Mouse (Mus musculus) monocyte, adult 2 months (primary cell): ENCODE data around the gene Abcf2.
"Not testable (repeated sequence)": the region's sequence is repeated elsewhere in the genome, so short reads cannot be mapped to it uniquely, and the experiment has no call there.

Source experiments
- DNase-seq, 2 experiments: peaks; one replicate each; pipeline ENCODE4 v3.0.0; 2022; ENCODE audit warnings: low spot score in 2 of 2, low read depth in 1 of 2

The Abcf2 gene

DNA sequence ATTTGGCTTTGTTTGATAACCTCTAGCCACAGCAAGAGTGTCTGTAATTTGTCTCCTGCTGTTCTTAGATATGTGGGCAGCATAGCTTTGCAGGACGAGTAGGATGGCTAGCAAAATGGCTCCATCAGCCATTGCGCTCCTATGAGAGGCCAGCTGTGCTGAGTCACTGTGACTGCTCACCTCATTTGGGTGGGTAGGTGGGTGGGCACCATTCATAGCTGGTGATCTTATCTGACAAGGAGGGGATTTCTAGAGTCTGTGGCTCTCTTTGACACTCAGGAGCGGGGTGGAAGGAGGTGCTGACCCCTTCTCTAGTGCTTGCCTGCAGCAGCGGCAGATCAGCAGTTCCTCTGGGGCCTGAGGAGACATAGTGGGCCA is 9.9 kb upstream of the Abcf2 start:
- DNase-seq: no peak

DNA sequence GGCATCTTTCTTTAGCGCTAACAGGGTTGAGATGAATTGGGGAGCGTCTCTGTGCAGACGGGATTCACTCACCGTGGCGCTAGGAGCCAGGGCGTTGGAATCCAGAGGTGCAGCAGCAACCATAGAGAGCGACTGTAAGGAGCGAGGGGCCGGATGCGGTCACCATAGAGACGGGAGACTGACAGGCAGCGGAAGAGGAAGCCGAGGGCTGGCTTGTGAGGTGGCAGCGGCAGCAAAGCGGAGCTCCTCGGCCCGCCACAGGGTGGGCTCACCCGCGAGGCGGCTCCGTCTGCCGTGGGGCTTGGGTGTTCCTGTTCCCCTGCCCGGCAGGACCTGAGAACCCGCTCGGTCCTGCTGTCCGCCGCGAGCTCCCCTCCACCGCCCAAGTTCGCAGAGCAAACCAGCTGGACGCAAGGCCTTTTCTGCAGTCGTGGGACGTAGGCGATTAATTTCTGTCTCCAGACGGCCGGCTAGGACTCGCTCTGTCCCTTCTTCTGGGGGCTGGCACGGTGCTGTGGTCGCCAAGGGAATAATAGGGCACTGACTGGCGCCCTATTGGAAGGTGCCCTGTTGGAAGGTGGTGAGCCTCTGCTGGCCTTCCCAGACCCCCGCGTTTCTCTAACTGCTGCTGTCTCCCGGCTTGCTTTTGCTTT is 9.4 kb upstream of the Abcf2 start, which contains the start of gene Chpf2:
Gene Chpf2, plus strand, starts transcription at position 195 of the 653 bp plus-strand sequence.
- peak in 1 of 2 experiments; percentile 53 for DNase-seq

DNA sequence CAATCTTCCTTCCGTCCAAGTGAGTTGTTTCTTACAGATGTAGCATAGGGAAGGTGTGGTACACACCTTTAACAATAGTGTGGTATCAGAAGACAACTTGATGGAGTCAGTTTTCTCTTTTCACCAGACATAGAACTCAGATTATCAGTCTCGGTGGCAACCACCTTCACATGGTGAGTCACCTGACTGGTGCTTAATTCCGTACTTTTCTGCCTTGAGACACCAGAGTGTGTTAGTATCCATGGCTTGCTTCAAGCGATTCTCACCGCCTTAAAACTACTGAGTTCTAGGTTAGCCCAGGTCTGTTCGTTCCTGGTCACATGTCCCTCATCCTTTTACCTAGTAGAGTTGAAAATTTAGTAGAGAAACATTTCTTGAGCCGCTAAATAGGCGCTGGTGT is 8.8 kb upstream of the Abcf2 start:
- DNase-seq: no peak

DNA sequence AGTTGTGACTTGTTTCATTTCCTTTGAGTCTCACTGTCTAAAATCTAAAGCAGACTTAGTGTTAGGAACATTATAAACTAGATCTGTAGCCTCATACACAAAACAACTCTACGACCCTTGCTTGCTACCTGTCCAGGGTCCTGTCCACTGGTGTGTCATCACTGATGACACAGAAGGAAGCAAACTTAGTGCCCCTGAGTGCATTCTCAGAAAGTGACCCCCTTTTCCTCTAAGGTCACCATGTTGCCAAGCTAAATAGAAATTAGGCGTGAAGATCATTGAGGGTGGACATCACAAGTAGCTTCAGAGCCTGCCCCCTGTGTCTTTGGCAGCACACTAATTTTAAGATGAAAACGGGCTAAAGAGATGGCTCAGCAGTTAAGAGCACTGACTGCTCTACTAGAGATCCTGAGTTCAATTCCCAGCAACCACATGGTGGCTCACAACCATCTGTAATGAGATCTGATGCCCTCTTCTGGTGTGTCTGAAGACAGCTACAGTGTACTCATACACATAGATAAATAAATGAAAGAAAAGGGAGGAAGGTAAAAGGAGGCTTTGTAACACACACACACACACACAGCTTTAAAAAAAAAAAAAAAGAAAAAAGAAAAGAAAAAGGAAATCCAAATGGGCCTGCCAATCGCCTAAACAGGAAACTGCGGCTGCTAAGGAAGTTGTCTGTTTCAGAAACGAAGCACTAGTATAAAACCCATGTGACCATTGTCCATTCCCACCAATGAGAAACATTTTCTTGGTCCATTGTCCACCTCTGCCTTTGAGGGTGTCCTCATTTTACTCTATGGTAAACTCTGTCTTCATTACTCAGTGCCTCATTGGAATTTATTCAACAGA is 1.1 kb upstream of the Abcf2 start:
- no peak for DNase-seq

DNA sequence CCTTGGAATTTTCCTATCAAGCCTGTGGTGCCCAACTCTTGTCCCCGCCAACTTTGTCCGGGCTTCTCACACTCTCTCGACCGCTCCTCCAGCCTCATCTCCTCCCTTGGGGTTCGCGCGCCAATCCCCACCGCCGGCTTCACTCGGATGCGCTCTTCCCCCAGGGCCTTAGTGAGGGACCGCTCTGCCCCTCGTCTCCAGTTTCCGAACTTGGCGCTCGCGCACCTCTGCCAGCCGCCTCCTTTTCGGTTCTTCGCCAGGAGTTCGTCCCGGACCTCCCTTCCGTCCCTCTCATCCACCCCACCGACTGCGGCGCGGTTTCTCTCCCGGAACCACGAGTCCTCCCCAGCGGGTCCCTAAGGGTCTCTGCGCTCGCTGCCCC is 475 bp downstream of the Abcf2 start:
- no peak for DNase-seq

DNA sequence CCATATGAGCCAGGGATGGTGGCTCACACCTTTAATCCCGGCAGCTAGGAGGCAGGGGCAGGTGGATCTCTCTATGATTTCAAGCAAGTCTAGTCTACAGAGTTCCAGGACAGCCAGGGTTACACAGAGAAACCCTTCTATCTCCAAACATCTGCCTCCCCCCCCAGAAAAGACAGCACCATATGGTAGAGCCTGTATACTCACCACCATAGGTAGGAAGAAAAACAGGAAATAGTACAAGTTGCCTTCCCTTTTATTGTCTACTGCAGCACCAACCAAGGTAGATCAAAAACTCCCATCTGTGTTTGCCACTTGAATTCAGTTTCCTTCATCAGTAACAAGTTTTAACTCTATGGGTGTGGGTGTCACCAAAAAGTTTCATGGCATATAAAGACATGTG is 1.3 kb downstream of the Abcf2 start:
- no peak for DNase-seq

DNA sequence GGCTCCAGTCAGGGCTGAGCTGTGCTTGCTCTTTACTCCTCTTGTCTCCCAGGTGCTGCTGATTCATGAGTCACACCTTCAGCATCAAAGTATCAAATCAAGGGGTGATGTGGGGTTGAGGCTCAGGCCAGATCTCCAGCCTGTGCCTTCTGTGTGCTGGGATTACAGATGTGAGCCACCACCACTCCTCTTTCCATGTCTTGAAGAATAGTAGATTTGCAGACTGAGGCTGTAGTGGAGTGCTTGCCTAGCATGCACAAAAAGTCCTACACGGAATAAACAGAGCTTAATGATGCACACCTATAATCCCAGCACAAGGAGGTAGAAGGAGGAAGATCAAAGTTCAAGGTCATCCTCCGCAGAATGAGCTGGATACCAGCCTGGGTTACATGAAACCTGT is 20.6 kb downstream of the Abcf2 start, which contains the start of gene 4931409K22Rik:
Gene 4931409K22Rik, minus strand, starts transcription at position 101 of the 400 bp plus-strand sequence.
- no peak for DNase-seq

DNA sequence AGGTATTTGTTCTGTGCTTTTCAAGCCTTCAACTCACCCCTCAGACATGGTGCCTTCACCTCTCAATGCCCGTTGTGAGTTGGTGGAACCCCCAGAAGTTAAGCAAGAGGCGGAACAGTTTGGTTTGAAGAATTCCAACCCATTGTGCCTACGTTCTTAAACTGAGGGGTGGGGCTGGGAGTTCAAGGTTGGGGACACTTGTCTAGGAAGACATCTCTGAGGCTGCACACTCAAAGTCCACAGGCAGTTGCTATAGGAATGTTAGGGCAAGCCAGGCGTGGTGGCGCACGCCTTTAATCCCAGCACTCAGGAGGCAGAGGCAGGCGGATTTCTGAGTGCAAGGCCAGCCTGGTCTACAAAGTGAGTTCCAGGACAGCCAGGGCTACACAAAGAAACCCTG is 21.9 kb downstream of the Abcf2 start:
- not testable (repeated sequence) for DNase-seq

DNA sequence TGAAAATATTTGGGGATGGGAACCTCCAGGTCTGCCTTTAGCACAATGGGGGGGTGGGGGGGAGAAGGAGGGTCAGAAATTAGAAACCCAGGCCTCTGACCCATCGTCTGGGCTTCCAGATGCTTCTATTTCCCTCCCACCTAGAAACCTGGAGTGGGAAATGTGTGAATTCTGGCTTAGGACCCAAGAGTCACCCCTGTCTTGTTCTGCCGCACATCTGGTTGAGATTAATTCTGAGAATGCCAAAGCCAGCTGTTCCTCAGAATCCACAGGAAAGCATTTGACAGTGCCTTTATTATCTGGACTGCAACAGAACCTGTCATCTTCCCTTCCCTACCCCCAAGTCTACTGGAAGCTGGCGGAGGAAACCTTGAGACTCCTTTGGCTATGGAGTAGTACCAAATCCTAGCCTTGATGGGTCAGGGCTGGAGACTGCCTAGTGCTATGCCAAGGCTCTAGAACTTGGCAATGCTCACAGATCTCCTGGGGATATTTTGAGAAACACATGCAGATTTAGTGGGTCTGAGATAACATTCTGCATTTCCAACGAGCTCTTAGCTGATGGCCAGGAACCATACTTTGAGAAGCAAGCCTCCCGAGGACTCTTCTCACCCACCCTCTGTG is 23.5 kb downstream of the Abcf2 start:
- DNase-seq: no peak

DNA sequence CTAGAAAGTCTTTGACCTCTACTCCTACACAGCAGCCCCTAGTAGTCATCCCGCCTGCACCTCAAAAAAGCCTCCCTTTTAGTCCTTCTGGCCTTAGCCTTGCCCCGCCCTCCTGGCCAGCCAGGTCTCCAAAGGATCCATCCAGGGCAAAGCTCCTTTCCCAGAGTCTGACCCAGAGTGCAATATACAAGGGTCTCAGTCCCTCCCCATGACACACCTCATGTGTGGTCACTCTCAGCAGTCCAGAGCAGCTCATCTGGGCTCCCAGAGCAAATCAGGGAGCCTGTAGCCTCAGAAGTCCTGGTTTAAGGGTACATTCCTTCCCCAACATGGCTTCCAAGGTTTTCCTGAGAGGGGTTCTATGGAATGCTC is 26.0 kb downstream of the Abcf2 start:
- DNase-seq: no peak

DNA sequence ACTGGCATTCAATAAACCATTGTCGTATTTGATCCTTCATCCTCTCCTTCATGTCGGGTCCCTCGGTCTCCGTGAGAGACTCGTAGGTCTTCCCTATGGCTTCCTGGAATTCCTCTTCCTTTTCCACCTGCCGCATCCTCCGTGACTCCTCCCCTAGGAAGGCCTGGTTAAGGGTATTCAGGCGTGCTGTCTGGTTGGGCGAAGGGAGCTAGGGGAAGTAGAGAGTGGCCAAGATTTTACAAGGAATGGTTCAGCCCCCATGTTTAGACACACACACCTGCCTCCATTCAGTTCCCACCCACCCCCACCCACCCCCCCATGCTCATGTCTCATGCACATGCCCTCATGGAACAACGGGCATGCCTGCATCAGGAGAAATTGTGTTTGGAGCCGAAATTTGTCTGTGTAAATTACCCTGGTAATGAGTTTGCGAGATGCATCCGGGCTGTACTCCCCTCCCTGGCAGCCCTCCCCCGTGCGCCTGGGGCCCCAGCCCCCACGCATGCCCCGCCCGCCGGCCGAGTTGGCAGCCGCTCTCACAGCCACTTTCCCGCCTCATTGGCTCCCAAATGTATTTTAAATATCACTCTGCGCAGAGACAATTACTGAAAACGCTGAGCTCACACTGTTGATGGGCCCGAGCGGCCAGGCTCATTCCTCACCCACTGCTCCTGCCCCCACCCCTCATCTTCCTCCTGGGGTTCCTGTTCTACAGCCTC is 26.5 kb downstream of the Abcf2 start:
- DNase-seq: no peak

DNA sequence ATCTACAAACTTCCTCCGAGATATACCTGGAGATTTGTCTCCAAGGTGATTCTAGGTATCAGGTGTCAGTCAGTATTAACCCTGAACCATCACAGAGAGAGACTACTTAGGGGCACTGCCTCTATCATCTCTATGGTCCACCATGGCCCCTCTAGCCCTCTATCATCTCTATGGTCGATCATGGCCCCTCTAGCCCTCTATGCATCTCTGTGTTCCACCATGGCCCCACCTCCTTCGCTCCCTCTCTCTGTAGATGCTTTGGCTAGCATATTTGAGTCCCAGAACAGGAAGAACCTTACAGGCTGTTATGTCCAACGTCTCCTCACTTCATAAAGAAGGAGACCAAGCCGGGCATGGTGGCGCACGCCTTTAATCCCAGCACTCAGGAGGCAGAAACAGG is 34.6 kb downstream of the Abcf2 start:
- no peak for DNase-seq

DNA sequence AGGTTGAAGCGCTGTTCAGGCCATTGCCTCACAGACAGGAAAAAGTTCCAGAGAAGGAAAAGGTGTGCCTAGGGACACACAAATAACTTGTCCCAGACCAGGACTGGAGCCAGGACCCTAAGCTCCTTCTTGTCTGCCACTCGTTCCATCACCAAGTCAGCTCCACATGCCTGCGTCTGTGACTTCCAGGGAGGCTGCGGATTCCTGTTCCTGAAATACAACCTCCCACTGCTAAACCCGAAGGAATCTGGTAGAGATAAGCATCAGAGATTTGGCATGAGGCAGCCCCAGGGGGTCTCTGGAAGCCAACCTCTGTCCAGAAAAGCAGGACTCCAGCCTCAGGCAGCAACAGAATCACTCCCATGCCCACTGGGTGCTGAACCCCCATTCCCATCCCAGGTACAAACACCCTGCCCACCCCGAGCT is 36.1 kb downstream of the Abcf2 start:
- no peak for DNase-seq

DNA sequence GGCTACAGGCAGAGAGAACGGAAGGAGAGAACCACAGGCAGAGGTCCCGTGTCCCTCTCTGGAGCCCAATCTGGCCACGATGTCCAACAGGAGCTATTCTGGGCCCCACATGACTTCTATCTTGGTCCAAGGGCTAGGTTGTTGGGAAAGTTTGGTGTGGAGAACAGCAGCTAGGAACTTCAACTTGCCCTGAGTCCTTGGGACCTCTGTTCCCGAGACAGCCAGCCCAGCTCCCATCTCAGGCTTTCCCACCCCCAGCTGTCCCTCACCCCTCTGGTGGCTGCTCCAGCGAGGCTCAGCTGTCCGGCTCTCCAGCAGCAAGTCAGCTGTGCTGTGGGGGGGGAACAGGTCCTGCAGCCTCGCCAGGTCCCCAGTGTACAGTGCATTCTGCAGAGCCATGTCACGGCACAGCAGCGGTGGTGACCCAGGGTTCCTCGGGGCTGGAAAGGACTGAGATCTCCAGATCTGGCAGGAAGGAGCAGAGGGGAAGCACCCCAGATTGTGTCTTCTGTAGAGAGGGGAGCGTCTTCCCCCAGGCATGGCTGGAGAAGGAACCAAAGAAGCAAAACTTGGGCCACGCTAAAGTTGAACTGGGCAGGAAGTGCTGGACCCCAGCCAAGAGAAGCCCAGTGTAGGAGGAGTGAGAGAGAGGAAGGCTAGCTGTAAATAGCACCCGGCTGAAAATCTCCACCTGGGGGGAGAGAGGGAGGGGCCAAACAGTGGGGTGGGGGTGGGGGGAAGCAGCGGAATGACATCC is 36.7 kb downstream of the Abcf2 start, which contains the start of gene Asb10:
Gene Asb10, minus strand, starts transcription at position 592 of the 757 bp plus-strand sequence.
- no peak for DNase-seq

DNA sequence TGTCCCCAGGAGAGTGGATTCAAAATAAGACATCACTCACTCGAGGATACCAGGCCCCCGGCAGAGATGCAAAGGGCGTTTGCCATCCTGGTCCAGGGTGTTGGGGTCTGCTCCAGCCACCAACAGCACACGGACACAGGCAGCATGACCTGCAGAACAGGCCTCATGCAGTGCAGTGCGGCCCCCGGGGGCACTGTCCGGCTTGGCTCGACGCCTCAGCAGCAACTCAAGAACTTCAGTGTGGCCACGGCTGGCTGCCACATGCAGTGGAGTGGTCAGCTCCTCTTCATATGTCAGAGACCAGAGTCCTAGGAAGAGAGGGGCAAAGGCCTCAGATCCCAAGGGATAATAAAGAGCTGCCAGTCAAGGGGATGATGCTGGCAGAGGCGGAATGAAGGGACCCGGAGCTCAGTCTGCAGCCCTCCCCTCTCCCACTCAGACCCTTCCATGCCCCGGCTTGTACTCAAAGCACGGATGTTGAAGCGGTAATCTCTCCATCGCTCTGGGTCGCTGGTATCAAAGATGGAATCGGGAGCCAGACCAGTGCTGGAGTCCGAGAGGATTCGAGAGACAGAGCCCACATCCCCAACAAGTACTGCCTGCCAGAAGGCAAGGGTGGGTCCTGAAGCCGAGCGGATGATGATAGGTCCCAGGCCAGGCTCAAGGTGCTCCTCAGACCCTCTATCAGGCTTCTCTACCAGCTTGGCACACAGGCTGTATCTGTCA is 37.5 kb downstream of the Abcf2 start:
- DNase-seq: no peak

DNA sequence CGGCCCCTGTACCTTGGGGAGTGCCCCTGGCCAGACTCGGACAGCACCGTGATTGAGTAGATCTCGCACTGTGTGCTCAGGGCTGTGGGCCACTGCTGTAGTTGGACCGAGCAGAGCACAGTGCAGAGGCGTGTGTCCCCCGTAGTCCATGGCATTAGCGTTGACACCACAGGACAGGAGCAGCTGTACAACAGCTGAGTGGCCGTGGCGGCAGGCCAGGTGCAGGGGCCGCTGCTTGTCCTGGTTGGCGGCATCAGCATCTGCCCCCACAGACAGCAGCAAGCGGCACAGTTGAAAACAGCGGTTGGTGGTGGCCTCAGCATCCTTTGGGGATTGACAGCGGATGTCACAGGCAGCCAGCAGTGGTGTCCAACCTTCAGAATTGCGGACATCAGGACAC is 39.6 kb downstream of the Abcf2 start:
- DNase-seq: no peak

DNA sequence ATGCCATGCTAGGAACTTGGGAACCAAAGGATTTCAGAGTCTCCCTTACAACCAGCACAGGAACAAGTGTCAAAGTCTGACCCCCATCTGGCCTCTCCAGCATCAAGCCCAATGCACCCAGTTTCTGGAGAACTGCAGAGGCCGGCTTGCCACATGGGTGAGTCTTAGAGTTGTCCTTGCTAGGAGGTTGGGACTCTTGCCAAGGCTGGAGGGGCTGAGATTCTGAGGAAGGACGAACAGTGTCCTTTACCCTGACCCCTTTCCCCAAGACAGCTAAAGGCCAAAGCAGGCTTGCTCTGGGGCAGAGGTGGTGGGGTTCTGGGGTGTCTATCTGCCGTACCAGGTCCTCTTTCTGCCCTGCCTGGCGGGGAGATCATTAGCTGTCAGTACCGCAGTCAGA is 40.8 kb downstream of the Abcf2 start:
- DNase-seq: no peak

DNA sequence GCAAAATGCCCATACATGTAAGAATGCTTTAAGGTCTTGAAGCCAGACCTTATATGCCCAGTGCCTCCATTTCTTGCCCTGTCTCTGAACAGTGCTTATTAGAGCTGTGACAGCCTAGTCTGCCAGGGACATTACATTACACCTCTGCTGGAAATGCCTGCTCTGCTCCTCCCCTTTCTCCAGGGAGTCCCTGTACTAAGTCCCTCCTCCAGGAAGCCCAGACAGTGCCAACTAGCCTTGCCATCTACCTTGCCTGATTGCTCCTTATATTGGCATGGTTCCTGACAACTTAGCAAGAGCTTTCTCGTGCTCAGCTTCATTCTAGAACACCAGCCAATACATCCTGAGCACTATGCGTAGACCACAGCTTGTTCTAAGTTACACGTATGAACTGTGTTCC is 41.5 kb downstream of the Abcf2 start:
- no peak for DNase-seq

DNA sequence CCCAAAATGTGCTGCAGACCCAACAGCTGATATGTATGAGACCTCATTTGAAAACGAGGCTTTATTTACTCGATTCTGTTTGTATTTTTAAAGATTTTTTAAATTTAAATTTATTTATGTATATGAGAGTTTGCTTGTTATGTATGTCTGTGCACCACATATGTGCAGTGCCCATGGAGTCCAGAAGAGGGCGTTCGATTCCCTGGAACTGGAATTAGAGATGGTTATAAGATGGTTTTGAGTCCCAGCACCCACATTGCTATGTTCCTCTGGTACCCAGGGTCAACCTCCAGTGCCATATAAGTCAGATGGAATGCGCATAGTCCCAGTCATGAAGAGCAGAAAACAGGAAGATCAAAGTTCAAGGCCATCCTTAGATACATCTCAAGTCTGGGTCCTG is 43.0 kb downstream of the Abcf2 start:
- no peak for DNase-seq

DNA sequence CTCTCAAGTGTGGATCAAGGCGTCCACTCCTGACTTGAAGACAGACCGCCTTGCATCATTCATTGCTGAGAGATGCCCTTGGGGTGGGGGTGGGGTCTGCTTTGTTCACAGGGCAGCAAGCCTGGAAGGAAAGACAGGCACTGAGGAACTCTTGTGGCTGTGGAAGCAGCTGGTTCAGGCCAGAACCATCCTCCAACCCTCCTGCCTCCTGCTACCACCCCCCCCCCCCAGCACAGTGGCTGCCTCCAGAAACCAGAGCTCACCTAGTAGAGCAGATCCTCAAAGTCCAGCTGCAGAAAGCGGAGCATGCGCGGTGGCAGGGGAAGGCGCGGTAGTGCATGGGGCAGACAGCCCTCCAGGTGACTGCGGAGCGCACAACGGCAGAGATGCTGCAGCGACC is 43.9 kb downstream of the Abcf2 start:
- no peak for DNase-seq
